Mouse (Mus musculus) MEL (cell line): ENCODE results near the gene Prpf19. TPM values are rescaled to one million over a fixed set of nuclear protein-coding genes. Genes with fewer than 3 reads are reported as not detected.
A peak's percentile ranks its signal among the peaks of the same experiment; 100 is the strongest.

ENCODE experiments used
- DNase-seq: peaks from one replicate; pipeline ENCODE4 v3.0.0; 2011; ENCODE audit warnings: low read depth, low spot score
- H3K27ac ChIP-seq: 2 replicates; pipeline ENCODE4 v1.5.1; 2012; ENCODE audit warnings: low read depth, mild to moderate bottlenecking, control low read depth, low read length, moderate library complexity; ENCODE audit not compliant: control insufficient read depth
- H3K27me3 ChIP-seq, 2 experiments: fragments of 150-350 bp in 1 of 2; sonication (generic) in 1 of 2; 2 replicates each; pipeline ENCODE4 v1.6.1; 2012; ENCODE audit warnings: low read length in 2 of 2, mild to moderate bottlenecking in 2 of 2, improper control_type of control experiment in 1 of 2, moderate library complexity in 1 of 2; ENCODE audit not compliant: insufficient read depth in 2 of 2, control insufficient read depth in 1 of 2
- H3K36me3 ChIP-seq, 2 experiments: 2 replicates each; pipeline ENCODE4 v1.6.1; 2012 to 2014; ENCODE audit warnings: low read length in 2 of 2, improper control_type of control experiment in 1 of 2, inconsistent platforms in 1 of 2, mild to moderate bottlenecking in 1 of 2; ENCODE audit not compliant: insufficient read depth in 2 of 2, control insufficient read depth in 1 of 2
- H3K4me1 ChIP-seq, 2 experiments: fragments of 150-350 bp in 1 of 2; sonication (generic) in 1 of 2; 2 replicates each; pipeline ENCODE4 v1.6.1; 2012; ENCODE audit warnings: low read length in 2 of 2, improper control_type of control experiment in 1 of 2, mild to moderate bottlenecking in 1 of 2; ENCODE audit not compliant: insufficient read depth in 2 of 2, control insufficient read depth in 1 of 2
- H3K4me3 ChIP-seq, 2 experiments: fragments of 150-350 bp in 1 of 2; sonication (generic) in 1 of 2; 2 replicates each; pipeline ENCODE4 v1.5.1; 2012; ENCODE audit warnings: low read depth in 2 of 2, low read length in 2 of 2, mild to moderate bottlenecking in 2 of 2, moderate library complexity in 2 of 2, control low read depth in 1 of 2, improper control_type of control experiment in 1 of 2; ENCODE audit not compliant: control insufficient read depth in 1 of 2, insufficient read depth in 1 of 2
- H3K79me2 ChIP-seq: 2 replicates; pipeline ENCODE4 v1.6.1; 2012; ENCODE audit warnings: mild to moderate bottlenecking, low read length, moderate library complexity; ENCODE audit not compliant: control insufficient read depth, poor library complexity, insufficient read depth
- H3K9ac ChIP-seq: 2 replicates; pipeline ENCODE4 v1.6.1; 2012; ENCODE audit warnings: low read depth, mild to moderate bottlenecking, control low read depth, low read length, moderate library complexity; ENCODE audit not compliant: control insufficient read depth, poor library complexity, severe bottlenecking
- H3K9me3 ChIP-seq: fragments of 150-350 bp; sonication (generic); replicated peaks from 2 replicates; pipeline ENCODE4 v1.6.1; 2012; ENCODE audit warnings: mild to moderate bottlenecking, low read length, improper control_type of control experiment, moderate library complexity; ENCODE audit not compliant: insufficient read depth
- BHLHE40 ChIP-seq: IDR thresholded peaks from 2 replicates; pipeline ENCODE4 v1.6.1; 2012; ENCODE audit warnings: low read depth, mild to moderate bottlenecking, inconsistent platforms, low read length, improper control_type of control experiment, borderline replicate concordance
- CHD1 ChIP-seq: IDR thresholded peaks from 2 replicates; pipeline ENCODE4 v1.6.1; 2012; ENCODE audit warnings: low read depth, mild to moderate bottlenecking, inconsistent platforms, low read length, improper control_type of control experiment
- CHD2 ChIP-seq: IDR thresholded peaks from 2 replicates; pipeline ENCODE4 v1.6.1; 2011; ENCODE audit warnings: low read length, improper control_type of control experiment
- CTCF ChIP-seq, 3 experiments: IDR thresholded peaks in 2 of 3; conservative IDR thresholded peaks in 1 of 3; 2 replicates each; pipeline ENCODE4 v1.5.1; 2011 to 2012; ENCODE audit warnings: low read length in 3 of 3, low read depth in 2 of 3, mild to moderate bottlenecking in 2 of 3, improper control_type of control experiment in 1 of 3, inconsistent platforms in 1 of 3, mixed read lengths in 1 of 3, moderate library complexity in 1 of 3; ENCODE audit not compliant: control insufficient read depth in 1 of 3, insufficient read depth in 1 of 3, poor library complexity in 1 of 3, severe bottlenecking in 1 of 3
- E2F4 ChIP-seq: IDR thresholded peaks from 2 replicates; pipeline ENCODE4 v1.6.1; 2011; ENCODE audit warnings: low read depth, low read length, improper control_type of control experiment, borderline replicate concordance
- ELF1 ChIP-seq: IDR thresholded peaks from 2 replicates; pipeline ENCODE4 v1.6.1; 2014; ENCODE audit warnings: low read depth, mild to moderate bottlenecking, inconsistent platforms, low read length, improper control_type of control experiment, moderate library complexity
- EP300 ChIP-seq, 2 experiments: IDR thresholded peaks; 2 replicates each; pipeline ENCODE4 v1.6.1; 2011; ENCODE audit warnings: improper control_type of control experiment in 2 of 2, low read length in 2 of 2, low read depth in 1 of 2, mild to moderate bottlenecking in 1 of 2
- ETS1 ChIP-seq: IDR thresholded peaks from 2 replicates; pipeline ENCODE4 v1.6.1; 2012; ENCODE audit warnings: low read depth, mild to moderate bottlenecking, inconsistent platforms, low read length, improper control_type of control experiment, moderate library complexity
- GABPA ChIP-seq: IDR thresholded peaks from 2 replicates; pipeline ENCODE4 v1.6.1; 2012; ENCODE audit warnings: low read depth, mild to moderate bottlenecking, inconsistent platforms, low read length, improper control_type of control experiment, moderate library complexity
- GATA1 ChIP-seq: IDR thresholded peaks from 2 replicates; pipeline ENCODE4 v1.6.1; 2011; ENCODE audit warnings: low read depth, low read length, improper control_type of control experiment
- HCFC1 ChIP-seq: IDR thresholded peaks from 2 replicates; pipeline ENCODE4 v1.6.1; 2012; ENCODE audit warnings: low read depth, mild to moderate bottlenecking, inconsistent platforms, low read length, improper control_type of control experiment, moderate library complexity
- JUND ChIP-seq: IDR thresholded peaks from 2 replicates; pipeline ENCODE4 v1.6.1; 2011; ENCODE audit warnings: low read depth, mild to moderate bottlenecking, improper control_type of control experiment, low read length
- KAT2A ChIP-seq: conservative IDR thresholded peaks from 2 replicates; pipeline ENCODE4 v1.6.1; 2012; ENCODE audit warnings: low read depth, low read length, improper control_type of control experiment, inconsistent platforms
- MAFK ChIP-seq: IDR thresholded peaks from 2 replicates; pipeline ENCODE4 v1.6.1; 2011; ENCODE audit warnings: low read depth, mild to moderate bottlenecking, low read length, improper control_type of control experiment, borderline replicate concordance
- MAX ChIP-seq: IDR thresholded peaks from 2 replicates; pipeline ENCODE4 v1.6.1; 2011; ENCODE audit warnings: low read length, improper control_type of control experiment
- MAZ ChIP-seq: IDR thresholded peaks from 2 replicates; pipeline ENCODE4 v1.6.1; 2012; ENCODE audit warnings: low read depth, mild to moderate bottlenecking, inconsistent platforms, low read length, improper control_type of control experiment
- MEF2A ChIP-seq: IDR thresholded peaks from 2 replicates; pipeline ENCODE4 v1.6.1; 2014; ENCODE audit warnings: low read depth, mild to moderate bottlenecking, inconsistent platforms, low read length, improper control_type of control experiment; ENCODE audit not compliant: poor library complexity, insufficient replicate concordance, severe bottlenecking; ENCODE audit errors: extremely low read depth
- MXI1 ChIP-seq: IDR thresholded peaks from 2 replicates; pipeline ENCODE4 v1.6.1; 2011; ENCODE audit warnings: mild to moderate bottlenecking, low read depth, low read length, improper control_type of control experiment
- MYB ChIP-seq: IDR thresholded peaks from 2 replicates; pipeline ENCODE4 v1.6.1; 2011; ENCODE audit warnings: mild to moderate bottlenecking, low read depth, low read length, improper control_type of control experiment
- MYC ChIP-seq: IDR thresholded peaks from 2 replicates; pipeline ENCODE4 v1.6.1; 2011; ENCODE audit warnings: low read depth, mild to moderate bottlenecking, low read length, improper control_type of control experiment, moderate library complexity
- NELFE ChIP-seq: IDR thresholded peaks from 2 replicates; pipeline ENCODE4 v1.6.1; 2011; ENCODE audit warnings: low read depth, low read length, improper control_type of control experiment
- POLR2A ChIP-seq, 2 experiments: IDR thresholded peaks; 2 replicates each; pipeline ENCODE4 v1.6.1; 2011 to 2012; ENCODE audit warnings: low read length in 2 of 2, mild to moderate bottlenecking in 2 of 2, control low read depth in 1 of 2, improper control_type of control experiment in 1 of 2, low read depth in 1 of 2, moderate library complexity in 1 of 2; ENCODE audit not compliant: control insufficient read depth in 1 of 2, insufficient read depth in 1 of 2, poor library complexity in 1 of 2
- POLR2AphosphoS2 ChIP-seq: IDR thresholded peaks from 2 replicates; pipeline ENCODE4 v1.6.1; 2011; ENCODE audit warnings: low read length, improper control_type of control experiment
- POLR2AphosphoS5 ChIP-seq: IDR thresholded peaks from 2 replicates; pipeline ENCODE4 v1.6.1; 2012; ENCODE audit warnings: low read depth, borderline replicate concordance, mild to moderate bottlenecking, inconsistent platforms, low read length, moderate library complexity, mixed read lengths
- RAD21 ChIP-seq: IDR thresholded peaks from 2 replicates; pipeline ENCODE4 v1.6.1; 2011; ENCODE audit warnings: mild to moderate bottlenecking, low read depth, low read length, improper control_type of control experiment
- RCOR1 ChIP-seq: IDR thresholded peaks from 2 replicates; pipeline ENCODE4 v1.6.1; 2012; ENCODE audit warnings: low read depth, mild to moderate bottlenecking, inconsistent platforms, low read length, improper control_type of control experiment
- SMC3 ChIP-seq: IDR thresholded peaks from 2 replicates; pipeline ENCODE4 v1.6.1; 2011; ENCODE audit warnings: low read depth, low read length, improper control_type of control experiment
- TAL1 ChIP-seq: IDR thresholded peaks from 2 replicates; pipeline ENCODE4 v1.6.1; 2012; ENCODE audit warnings: mild to moderate bottlenecking, inconsistent platforms, low read length, moderate library complexity, mixed read lengths
- TBP ChIP-seq: IDR thresholded peaks from 2 replicates; pipeline ENCODE4 v1.8.0; 2011; ENCODE audit warnings: low read depth, low read length, improper control_type of control experiment
- TCF12 ChIP-seq: IDR thresholded peaks from 2 replicates; pipeline ENCODE4 v1.6.1; 2014; ENCODE audit warnings: low read depth, mild to moderate bottlenecking, inconsistent platforms, low read length, improper control_type of control experiment, moderate library complexity
- UBTF ChIP-seq: IDR thresholded peaks from 2 replicates; pipeline ENCODE4 v1.6.1; 2012; ENCODE audit warnings: low read depth, mild to moderate bottlenecking, inconsistent platforms, low read length, improper control_type of control experiment, moderate library complexity, borderline replicate concordance; ENCODE audit not compliant: insufficient read depth
- USF1 ChIP-seq: IDR thresholded peaks from 2 replicates; pipeline ENCODE4 v1.6.1; 2014; ENCODE audit warnings: low read depth, mild to moderate bottlenecking, inconsistent platforms, low read length, improper control_type of control experiment, moderate library complexity
- USF2 ChIP-seq, 2 experiments: IDR thresholded peaks; 2 replicates each; pipeline ENCODE4 v1.6.1; 2011 to 2012; ENCODE audit warnings: improper control_type of control experiment in 2 of 2, low read length in 2 of 2, borderline replicate concordance in 1 of 2, inconsistent platforms in 1 of 2, low read depth in 1 of 2, mild to moderate bottlenecking in 1 of 2; ENCODE audit not compliant: insufficient read depth in 1 of 2
- ZKSCAN1 ChIP-seq: IDR thresholded peaks from 2 replicates; pipeline ENCODE4 v1.6.1; 2012; ENCODE audit warnings: low read depth, mild to moderate bottlenecking, inconsistent platforms, low read length, improper control_type of control experiment, moderate library complexity
- ZMIZ1 ChIP-seq: IDR thresholded peaks from 2 replicates; pipeline ENCODE4 v1.6.1; 2012; ENCODE audit warnings: low read depth, mild to moderate bottlenecking, inconsistent platforms, low read length, improper control_type of control experiment, moderate library complexity
- ZNF384 ChIP-seq: IDR thresholded peaks from 2 replicates; pipeline ENCODE4 v1.6.1; 2012; ENCODE audit warnings: low read depth, mild to moderate bottlenecking, inconsistent platforms, low read length, improper control_type of control experiment
- polyA plus RNA-seq, 2 experiments: library from polyadenylated mRNA; stranded (reverse) in 1 of 2; unstranded in 1 of 2; fragments of >175 nt in 1 of 2; fragments of >200 nt in 1 of 2; gene quantifications; 2 replicates each; pipeline versions ENCODE4 v1.2.1 to v1.2.4; 2012; ENCODE audit warnings: low replicate concordance in 2 of 2, low read depth in 1 of 2; ENCODE audit not compliant: insufficient read length in 2 of 2, insufficient read depth in 1 of 2, missing spikeins in 1 of 2
- total RNA-seq: library from RNA; depleted of rRNA; stranded (reverse); fragments of 300-350 nt; gene quantifications from 2 replicates; pipeline ENCODE4 v1.2.3, GENCODE M21; 2012; rRNA removed

The Prpf19 gene
- 154 and 158 TPM in 2 replicates for total RNA-seq
- 100 to 1,000 TPM; 128 to 363 TPM for polyA plus RNA-seq

DNA sequence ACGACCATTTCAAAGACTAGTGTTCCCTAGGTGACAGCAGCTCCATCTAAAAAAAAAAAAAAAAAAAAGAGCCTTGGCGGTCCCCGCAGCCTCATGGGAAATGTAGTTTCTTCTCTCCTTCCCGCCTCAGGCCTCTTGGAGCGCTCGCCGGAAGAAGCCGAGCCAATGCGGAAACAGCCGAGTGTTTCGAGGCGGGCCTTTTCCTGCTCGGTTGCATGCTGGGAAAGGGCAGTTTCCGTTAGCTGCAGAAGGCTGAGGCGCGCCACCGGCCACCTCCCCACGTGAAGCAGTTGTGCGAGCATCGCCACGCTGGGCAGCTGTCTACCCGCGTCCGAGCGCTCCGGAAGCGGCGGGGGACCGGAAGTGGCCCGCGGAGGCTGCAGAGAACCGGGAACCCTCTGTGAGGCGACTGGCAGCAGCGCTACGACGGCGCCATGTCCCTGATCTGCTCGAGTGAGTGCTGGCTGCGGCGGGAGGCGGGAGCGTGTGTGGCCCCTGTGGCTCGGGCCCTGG, at the start of gene Prpf19:
Gene Prpf19 (plus strand): TSS at position 216 of the 513 bp plus-strand sequence.
- peak within 1 kb of the TSS; percentile 97 for H3K9ac ChIP-seq
- H3K27ac ChIP-seq: peak within 1 kb of the TSS; percentile 78
- peaks cover 0 to 3% of the 10 kb centered on the region in 2 experiments; a peak in 3 of 4 replicates for H3K27me3 ChIP-seq
- peaks cover 0 to 7% of the 10 kb centered on the region in 2 experiments; a peak in 1 of 4 replicates for H3K4me1 ChIP-seq
- peak; percentile 98 for DNase-seq
- peak within 1 kb of the TSS; percentile 69 to 97 for H3K4me3 ChIP-seq
- H3K36me3 ChIP-seq: peaks cover 2 to 13% of the 10 kb centered on the region in 2 experiments; a peak in 3 of 4 replicates
- no peaks in the 10 kb centered on the region for H3K9me3 ChIP-seq
- peaks cover 35% of the 10 kb centered on the region for H3K79me2 ChIP-seq
- TF ChIP-seq MAX (peak; percentile 87), HCFC1 (peak; percentile 99), MYC (peak; percentile 94), KAT2A (peak; percentile 87), TBP (peak; percentile 55), CHD2 (no peak), POLR2AphosphoS5 (no peak), MEF2A (no peak), SMC3 (no peak), ELF1 (peak; percentile 96), ZNF384 (peak; percentile 100), UBTF (no peak), POLR2A (IDR thresholded peaks at IDR 0.05; ENCODE audit: control insufficient read depth in 1 of 2, insufficient read depth in 1 of 2, low read depth in 1 of 2, low read length in 2 of 2, poor library complexity in 1 of 2) (peak; percentile 96 to 97), GATA1 (no peak), RCOR1 (no peak), NELFE (peak; percentile 94), ETS1 (no peak; the same call in 1 of the 2 replicates), TAL1 (no peak), POLR2AphosphoS2 (peak; percentile 84), MYB (no peak), CHD1 (no peak), ZKSCAN1 (peak; percentile 73; the same call in 1 of the 2 replicates), ZMIZ1 (no peak), TCF12 (0 out of 2 replicates have a peak, but pooled peaks have one; percentile 21), E2F4 (peak; percentile 91), USF2 (IDR thresholded peaks at IDR 0.05; ENCODE audit: borderline replicate concordance in 1 of 2, insufficient read depth in 1 of 2, low read depth in 1 of 2, low read length in 2 of 2) (no peak), MAZ (no peak), EP300 (IDR thresholded peaks at IDR 0.05; ENCODE audit: low read depth in 1 of 2, low read length in 2 of 2) (no peak), USF1 (no peak), MXI1 (peak; percentile 98), RAD21 (no peak), GABPA (no peak), JUND (no peak), CTCF (IDR thresholded peaks at IDR 0.05 in 2 of 3, conservative IDR thresholded peaks at IDR 0.05 in 1 of 3; ENCODE audit: control insufficient read depth in 1 of 3, insufficient read depth in 1 of 3, low read depth in 2 of 3, low read length in 3 of 3, poor library complexity in 1 of 3, severe bottlenecking in 1 of 3) (no peak), MAFK (no peak), BHLHE40 (no peak)
